Mouse (Mus musculus): Measurements from ENCODE around the gene Cul4a. TPM values are rescaled to one million over a fixed set of nuclear protein-coding genes. Genes with fewer than 3 reads are reported as not detected.
"Not testable (repeated sequence)": the region's sequence is repeated elsewhere in the genome, so short reads cannot be mapped to it uniquely, and the experiment has no call there.

Gene Cul4a
- polyA plus RNA-seq (2012; ENCODE audit: insufficient read depth, insufficient read length, missing spikeins), result 48.5 and 48.8 TPM in 2 replicates

DNA sequence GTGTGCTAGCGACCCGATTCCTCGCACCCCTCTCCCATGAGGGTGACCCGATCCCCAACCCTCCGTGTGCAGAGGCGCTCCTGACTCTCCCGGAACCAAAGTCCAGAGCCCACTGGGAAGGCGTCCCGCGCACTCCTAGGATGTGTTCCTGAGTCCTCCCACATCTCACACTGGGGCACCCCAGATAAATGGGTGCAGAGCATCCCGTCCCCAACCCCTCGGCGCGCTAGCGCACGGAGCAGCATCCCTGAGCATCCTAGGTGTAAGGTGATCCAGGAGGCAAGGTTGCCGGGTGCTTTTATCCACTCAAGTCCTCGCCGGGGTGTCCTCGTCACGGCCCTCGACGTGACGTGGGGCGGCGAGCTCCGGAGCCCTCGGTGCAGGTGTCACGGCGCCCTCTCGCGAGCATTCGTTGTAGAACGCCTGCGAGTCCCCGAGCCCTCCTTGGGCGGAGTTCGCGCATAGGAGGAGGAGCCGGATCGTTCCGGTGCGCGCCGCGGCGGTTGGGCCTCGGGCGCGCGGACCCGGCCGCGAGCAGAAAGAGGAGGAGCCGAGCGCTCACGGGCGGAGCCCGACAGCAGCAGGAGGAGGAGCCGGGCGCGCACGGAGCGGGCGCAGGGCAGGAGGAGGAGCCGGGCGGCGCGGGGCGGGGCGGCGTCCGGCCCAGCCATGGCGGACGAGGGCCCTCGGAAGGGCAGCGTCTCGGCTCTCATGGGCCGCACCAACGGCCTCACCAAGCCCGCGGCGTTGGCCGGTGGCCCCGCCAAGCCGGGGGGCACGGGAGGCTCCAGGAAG, at the start of gene Cul4a, which contains the start of gene Pcid2:
TSS of gene Cul4a (plus strand) at position 535 of the 795 bp plus-strand sequence.
TSS of gene Pcid2 (minus strand) at position 373 of the 795 bp plus-strand sequence.
- H3K27ac ChIP-seq (replicated peaks; ENCODE audit: low read depth, low read length), result peak within 1 kb of the TSS; percentile 69
- no peaks in the 10 kb centered on the region for H3K4me1 ChIP-seq (ENCODE audit: control insufficient read depth, insufficient read depth, insufficient read length, low read length)
- H3K4me3 ChIP-seq (ENCODE audit: insufficient read depth, low read depth, low read length), result peak within 1 kb of the TSS; percentile 86

- Histone ChIP-seq H3K4me3 (ENCODE audit: insufficient read depth, low read depth, low read length) (no peak overlapping the region), H3K27ac (replicated peaks; ENCODE audit: low read depth, low read length) (no peak overlapping the region), H3K4me1 (ENCODE audit: control insufficient read depth, insufficient read depth, insufficient read length, low read length) (no peaks in the 10 kb centered on the region)
These were observed 48.1 kb upstream of the Cul4a start for GRCm38 (mm10) chr8:13057351-13057750.

GRCm38 (mm10) chr8:13060441-13061150, 44.8 kb upstream of the Cul4a start, which contains the start of gene Proz:
TSS of gene Proz (plus strand) at chr8:13060914.
- Histone ChIP-seq H3K27ac (replicated peaks; ENCODE audit: low read depth, low read length) (no peak within 1 kb of the TSS), H3K4me3 (ENCODE audit: insufficient read depth, low read depth, low read length) (no peak within 1 kb of the TSS)

GRCm38 (mm10) chr8:13063112-13063511, 42.3 kb upstream of the Cul4a start:
- no peak overlapping the region for H3K27ac ChIP-seq (replicated peaks; ENCODE audit: low read depth, low read length)
- H3K4me3 ChIP-seq (ENCODE audit: insufficient read depth, low read depth, low read length), result no peak overlapping the region

More at GRCm38 (mm10) chr8:13060441-13061150, 44.8 kb upstream of the Cul4a start, which contains the start of gene Proz:
- H3K4me1 ChIP-seq (ENCODE audit: control insufficient read depth, insufficient read depth, insufficient read length, low read length), result no peaks in the 10 kb centered on the region

GRCm38 (mm10) chr8:13073255-13073654, 32.2 kb upstream of the Cul4a start:
- Histone ChIP-seq H3K4me3 (ENCODE audit: insufficient read depth, low read depth, low read length) (no peak overlapping the region), H3K27ac (replicated peaks; ENCODE audit: low read depth, low read length) (no peak overlapping the region), H3K4me1 (ENCODE audit: control insufficient read depth, insufficient read depth, insufficient read length, low read length) (no peaks in the 10 kb centered on the region)

More at GRCm38 (mm10) chr8:13063112-13063511, 42.3 kb upstream of the Cul4a start:
- H3K4me1 ChIP-seq (ENCODE audit: control insufficient read depth, insufficient read depth, insufficient read length, low read length), result no peaks in the 10 kb centered on the region

DNA sequence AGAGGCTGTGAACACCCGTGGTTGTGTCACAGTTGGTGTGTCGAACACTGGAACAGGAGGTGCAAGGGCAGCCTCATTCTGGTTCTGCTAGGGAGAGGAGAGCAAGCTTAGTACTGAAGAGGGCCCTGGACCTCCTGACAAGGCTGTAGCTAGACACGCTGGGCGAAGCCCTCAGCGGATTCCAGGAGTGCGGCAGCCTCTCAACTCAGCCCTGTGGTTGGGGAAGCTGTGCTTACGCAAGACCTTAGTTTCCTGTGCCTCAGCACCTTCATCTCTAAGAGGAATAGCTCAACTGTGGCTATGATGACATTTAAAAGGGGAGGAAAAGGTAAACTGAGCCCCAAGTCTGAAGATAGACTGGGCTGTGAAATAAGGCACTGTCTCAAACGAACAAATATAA, 30.4 kb upstream of the Cul4a start:
- Histone ChIP-seq H3K27ac (replicated peaks; ENCODE audit: low read depth, low read length) (no peak overlapping the region), H3K4me3 (ENCODE audit: insufficient read depth, low read depth, low read length) (no peak overlapping the region), H3K4me1 (ENCODE audit: control insufficient read depth, insufficient read depth, insufficient read length, low read length) (no peaks in the 10 kb centered on the region)

GRCm38 (mm10) chr8:13075579-13075978, 29.8 kb upstream of the Cul4a start:
- H3K4me3 ChIP-seq (ENCODE audit: insufficient read depth, low read depth, low read length); H3K27ac ChIP-seq (replicated peaks; ENCODE audit: low read depth, low read length); H3K4me1 ChIP-seq (ENCODE audit: control insufficient read depth, insufficient read depth, insufficient read length, low read length): not testable (repeated sequence)

DNA sequence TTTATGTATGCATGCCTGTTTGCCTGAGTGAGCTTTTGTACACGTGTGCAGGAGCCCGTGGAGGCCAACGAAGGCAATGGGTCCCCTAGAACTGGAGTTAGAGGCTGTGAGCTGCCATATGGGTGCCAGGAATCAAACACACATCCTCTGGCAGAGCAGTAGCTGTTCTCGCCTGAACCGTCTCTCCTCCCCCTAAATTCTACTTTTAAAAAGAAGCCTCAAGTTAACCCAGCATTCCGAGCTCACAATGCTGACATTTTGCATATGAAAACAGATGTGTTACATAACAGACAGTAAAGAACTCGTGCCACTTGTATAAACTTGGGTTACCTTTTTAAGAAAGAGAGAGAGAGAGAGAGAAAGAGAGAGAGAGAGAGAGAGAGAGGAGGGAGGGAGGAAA, 27.9 kb upstream of the Cul4a start:
- Histone ChIP-seq H3K27ac (replicated peaks; ENCODE audit: low read depth, low read length) (no peak overlapping the region), H3K4me3 (ENCODE audit: insufficient read depth, low read depth, low read length) (no peak overlapping the region), H3K4me1 (ENCODE audit: control insufficient read depth, insufficient read depth, insufficient read length, low read length) (no peaks in the 10 kb centered on the region)

DNA sequence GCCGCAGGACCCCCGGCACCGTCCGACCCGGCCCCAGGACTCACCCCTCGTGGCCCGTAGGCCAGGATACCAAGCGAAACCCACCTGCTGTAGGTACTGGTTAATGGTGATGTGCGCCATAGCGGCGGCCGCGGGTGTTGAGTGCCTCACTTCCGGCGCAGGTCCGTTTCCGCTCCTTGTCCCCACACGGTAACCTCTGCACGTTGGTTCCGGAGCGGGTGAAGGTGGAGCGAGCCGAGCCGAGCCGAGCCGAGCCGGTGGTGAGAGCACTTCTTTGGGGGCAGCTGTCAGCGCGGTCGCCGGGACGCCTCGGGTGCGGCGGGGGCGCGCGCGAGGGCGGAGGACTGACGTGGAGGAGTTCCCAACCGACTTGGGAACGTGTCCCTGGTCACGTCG, 732 bp upstream of the Cul4a start:
- H3K4me1 ChIP-seq (ENCODE audit: control insufficient read depth, insufficient read depth, insufficient read length, low read length), result no peaks in the 10 kb centered on the region
- H3K4me3 ChIP-seq (ENCODE audit: insufficient read depth, low read depth, low read length), result peak overlapping the region; percentile 86
- H3K27ac ChIP-seq (replicated peaks; ENCODE audit: low read depth, low read length), result peak overlapping the region; percentile 64

GRCm38 (mm10) chr8:13105908-13106551, 609 bp downstream of the Cul4a start:
- Histone ChIP-seq H3K4me1 (ENCODE audit: control insufficient read depth, insufficient read depth, insufficient read length, low read length) (no peaks in the 10 kb centered on the region), H3K4me3 (ENCODE audit: insufficient read depth, low read depth, low read length) (peak overlapping the region; percentile 86), H3K27ac (replicated peaks; ENCODE audit: low read depth, low read length) (peak overlapping the region; percentile 69)

DNA sequence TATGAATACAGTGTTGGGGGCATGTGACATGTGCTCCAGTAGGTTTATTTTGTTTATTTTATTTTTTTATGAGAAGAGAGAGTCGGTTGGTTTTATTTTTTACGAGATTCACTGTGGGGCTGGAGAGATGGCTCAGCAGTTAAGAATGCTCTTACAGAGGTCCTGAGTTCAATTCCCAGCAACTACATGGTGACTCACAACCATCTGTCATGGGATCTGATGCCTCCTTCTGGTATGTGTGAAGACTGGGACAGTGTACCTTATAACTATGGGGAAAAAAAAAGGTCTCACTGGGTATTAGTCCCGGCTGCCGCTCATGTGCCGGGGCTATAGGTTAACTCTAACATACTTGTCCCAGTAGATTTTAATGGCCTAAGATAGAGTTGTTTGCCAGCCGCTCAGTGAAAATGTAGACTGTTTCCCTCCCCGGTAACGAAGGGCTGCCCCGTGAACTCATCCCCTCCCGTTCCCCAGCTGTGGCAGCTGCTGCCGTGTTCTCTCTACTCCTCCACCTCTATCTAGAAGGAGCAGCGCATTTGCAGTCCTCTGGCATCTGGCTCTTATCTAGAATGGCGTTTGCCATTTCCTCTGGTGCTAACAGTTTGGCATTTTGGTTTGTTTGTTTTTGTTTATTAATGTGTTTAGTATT, 2.7 kb downstream of the Cul4a start:
- Histone ChIP-seq H3K4me1 (ENCODE audit: control insufficient read depth, insufficient read depth, insufficient read length, low read length) (no peaks in the 10 kb centered on the region), H3K27ac (replicated peaks; ENCODE audit: low read depth, low read length) (no peak overlapping the region), H3K4me3 (ENCODE audit: insufficient read depth, low read depth, low read length) (no peak overlapping the region)

DNA sequence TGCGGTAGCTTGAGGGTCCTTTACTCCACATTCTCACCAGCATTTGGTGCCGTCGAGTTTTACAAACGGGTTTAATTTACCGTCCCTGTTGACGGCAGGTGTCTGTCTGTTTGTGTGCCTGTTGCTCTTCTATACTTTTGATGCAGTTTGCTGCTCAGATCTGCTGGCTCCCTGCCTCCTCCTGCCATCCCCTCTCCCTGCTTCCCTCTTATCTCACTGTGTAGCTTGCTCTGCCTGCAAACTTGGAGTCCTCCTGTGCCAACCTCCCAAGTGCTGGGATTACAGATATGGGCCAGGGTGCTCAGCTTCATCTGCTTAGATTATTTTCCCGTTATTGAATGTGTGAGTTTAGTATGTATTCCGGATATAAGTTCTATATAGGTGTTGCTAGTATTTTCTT, 3.5 kb downstream of the Cul4a start:
- Histone ChIP-seq H3K4me3 (ENCODE audit: insufficient read depth, low read depth, low read length) (no peak overlapping the region), H3K4me1 (ENCODE audit: control insufficient read depth, insufficient read depth, insufficient read length, low read length) (no peaks in the 10 kb centered on the region), H3K27ac (replicated peaks; ENCODE audit: low read depth, low read length) (no peak overlapping the region)

DNA sequence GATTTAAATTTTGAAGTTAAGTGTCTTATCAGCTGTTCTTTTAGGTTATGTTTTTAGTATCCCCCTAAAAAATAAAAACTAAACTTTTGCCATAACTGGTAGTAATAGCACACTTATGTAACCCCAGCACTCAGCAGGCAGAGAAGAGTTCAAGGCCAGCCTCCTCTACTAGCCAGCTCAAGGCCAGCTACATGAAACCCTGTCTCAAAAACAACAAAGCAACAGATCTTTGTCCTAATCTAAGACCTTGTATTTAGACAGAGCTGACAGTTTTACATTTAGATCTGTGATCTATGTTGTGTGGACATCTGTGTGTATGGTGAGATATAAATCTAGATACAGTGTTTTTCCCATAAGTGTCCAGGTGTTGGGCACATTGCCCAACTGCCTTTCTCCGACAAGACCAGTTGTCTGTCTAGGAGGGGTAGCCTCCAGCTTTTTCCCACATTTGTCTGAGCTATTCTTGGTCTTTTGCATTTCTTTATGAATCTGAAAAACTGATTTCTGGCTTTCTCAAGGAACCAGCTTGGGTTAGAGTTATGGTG, 4.1 kb downstream of the Cul4a start:
- Histone ChIP-seq H3K4me1 (ENCODE audit: control insufficient read depth, insufficient read depth, insufficient read length, low read length) (no peaks in the 10 kb centered on the region), H3K4me3 (ENCODE audit: insufficient read depth, low read depth, low read length) (no peak overlapping the region), H3K27ac (replicated peaks; ENCODE audit: low read depth, low read length) (no peak overlapping the region)

- Histone ChIP-seq H3K27ac (replicated peaks; ENCODE audit: low read depth, low read length) (no peak overlapping the region), H3K4me3 (ENCODE audit: insufficient read depth, low read depth, low read length) (no peak overlapping the region), H3K4me1 (ENCODE audit: control insufficient read depth, insufficient read depth, insufficient read length, low read length) (no peaks in the 10 kb centered on the region)
These were observed 6.5 kb downstream of the Cul4a start for GRCm38 (mm10) chr8:13111917-13112316.

Measured in brown adipose tissue, adult 24 weeks (tissue).